Mouse (Mus musculus) layer of hippocampus, adult 2 months (tissue): ENCODE results near the gene 2210011C24Rik. TPM values are rescaled to one million over a fixed set of nuclear protein-coding genes. Genes with fewer than 3 reads are reported as not detected.
"Not testable (repeated sequence)": the region's sequence is repeated elsewhere in the genome, so short reads cannot be mapped to it uniquely, and the experiment has no call there.

Experiments
- DNase-seq, 2 experiments: peaks; one replicate each; pipeline ENCODE4 v3.0.0; 2022; ENCODE audit warnings: low spot score in 2 of 2
- H3K27ac ChIP-seq: fragments of 200-600 bp; 2 replicates; pipeline ENCODE4 v1.8.1; 2022
- H3K4me3 ChIP-seq: fragments of 200-600 bp; 2 replicates; pipeline ENCODE4 v1.8.1; 2022; ENCODE audit warnings: mild to moderate bottlenecking
- CTCF ChIP-seq: fragments of 200-600 bp; conservative IDR thresholded peaks from 2 replicates; pipeline ENCODE4 v1.8.1; 2022; ENCODE audit warnings: antibody characterized with exemption, mild to moderate bottlenecking, moderate library complexity
- total RNA-seq, 2 experiments: library from RNA; stranded (reverse); gene quantifications; 2 replicates each; pipeline ENCODE4 v1.2.3; 2021

2210011C24Rik gene
- total RNA-seq, 2 experiments from 2014 or later: 1.1 TPM; not detected in 1

DNA sequence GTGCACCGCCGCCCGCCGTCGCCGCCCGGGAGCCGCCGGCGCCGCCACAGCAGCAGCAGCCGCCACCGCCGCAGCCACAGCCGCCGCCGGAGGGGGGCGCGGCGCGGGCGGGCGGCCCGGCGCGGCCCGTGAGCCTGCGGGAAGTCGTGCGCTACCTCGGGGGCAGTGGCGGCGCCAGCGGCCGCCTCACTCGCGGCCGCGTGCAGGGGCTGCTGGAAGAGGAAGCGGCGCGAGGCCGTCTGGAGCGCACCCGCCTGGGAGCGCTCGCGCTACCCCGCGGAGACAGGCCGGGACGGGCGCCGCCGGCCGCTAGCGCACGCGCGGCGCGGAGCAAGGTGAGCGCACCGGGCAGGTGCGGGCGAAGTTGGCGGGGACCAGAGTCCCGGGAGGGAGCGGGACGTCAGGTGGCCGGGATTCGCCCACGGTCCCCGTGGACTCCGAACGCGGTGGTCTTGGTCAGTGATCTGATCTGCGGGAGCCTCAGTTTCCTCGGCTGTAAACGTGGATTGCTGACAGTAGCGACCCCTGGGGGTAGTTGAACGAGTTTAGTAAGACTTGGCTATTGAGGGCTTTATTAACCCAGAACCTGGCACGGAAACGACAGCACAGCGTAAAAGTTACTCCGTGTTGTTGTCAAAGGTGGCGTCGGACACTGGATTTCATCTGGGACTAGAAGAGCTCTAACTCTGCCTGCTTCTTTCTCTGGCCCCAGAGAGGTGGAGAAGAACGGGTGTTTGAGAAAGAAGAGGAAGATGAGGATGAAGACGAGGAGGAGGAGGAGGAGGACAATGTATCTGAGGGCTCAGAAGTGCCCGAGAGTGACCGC lies 13.5 kb downstream of the 2210011C24Rik start:
- H3K4me3 ChIP-seq: peak overlapping the region; percentile 68
- DNase-seq: peak; percentile 43 to 48
- peak overlapping the region; percentile 61 for H3K27ac ChIP-seq
- peak; percentile 75 for TF ChIP-seq CTCF

DNA sequence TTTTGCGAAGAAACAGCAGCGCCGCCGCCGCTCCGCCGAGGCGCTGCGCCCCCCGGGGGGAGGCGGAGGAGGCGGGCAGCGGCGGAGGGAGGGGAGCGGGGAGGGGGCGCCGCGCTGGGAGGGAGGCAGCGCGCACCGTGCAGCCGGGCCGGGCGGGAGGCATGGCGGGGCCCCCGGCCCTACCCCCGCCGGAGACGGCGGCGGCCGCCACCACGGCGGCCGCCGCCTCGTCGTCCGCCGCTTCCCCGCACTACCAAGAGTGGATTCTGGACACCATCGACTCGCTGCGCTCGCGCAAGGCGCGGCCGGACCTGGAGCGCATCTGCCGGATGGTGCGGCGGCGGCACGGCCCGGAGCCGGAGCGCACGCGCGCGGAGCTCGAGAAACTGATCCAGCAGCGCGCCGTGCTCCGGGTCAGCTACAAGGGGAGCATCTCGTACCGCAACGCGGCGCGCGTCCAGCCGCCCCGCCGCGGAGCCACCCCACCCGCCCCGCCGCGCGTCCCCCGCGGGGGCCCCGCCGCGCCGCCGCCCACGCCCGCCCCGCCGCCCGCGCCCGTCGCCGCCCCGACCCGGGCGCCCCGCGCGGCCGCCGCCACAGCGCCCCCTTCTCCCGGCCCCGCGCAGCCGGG lies 14.3 kb downstream of the 2210011C24Rik start, which contains the start of gene Samd1:
TSS of gene Samd1 (plus strand) at position 162 of the 631 bp plus-strand sequence.
- no peak for TF ChIP-seq CTCF
- DNase-seq: peak in 1 of 2 experiments; percentile 52

DNA sequence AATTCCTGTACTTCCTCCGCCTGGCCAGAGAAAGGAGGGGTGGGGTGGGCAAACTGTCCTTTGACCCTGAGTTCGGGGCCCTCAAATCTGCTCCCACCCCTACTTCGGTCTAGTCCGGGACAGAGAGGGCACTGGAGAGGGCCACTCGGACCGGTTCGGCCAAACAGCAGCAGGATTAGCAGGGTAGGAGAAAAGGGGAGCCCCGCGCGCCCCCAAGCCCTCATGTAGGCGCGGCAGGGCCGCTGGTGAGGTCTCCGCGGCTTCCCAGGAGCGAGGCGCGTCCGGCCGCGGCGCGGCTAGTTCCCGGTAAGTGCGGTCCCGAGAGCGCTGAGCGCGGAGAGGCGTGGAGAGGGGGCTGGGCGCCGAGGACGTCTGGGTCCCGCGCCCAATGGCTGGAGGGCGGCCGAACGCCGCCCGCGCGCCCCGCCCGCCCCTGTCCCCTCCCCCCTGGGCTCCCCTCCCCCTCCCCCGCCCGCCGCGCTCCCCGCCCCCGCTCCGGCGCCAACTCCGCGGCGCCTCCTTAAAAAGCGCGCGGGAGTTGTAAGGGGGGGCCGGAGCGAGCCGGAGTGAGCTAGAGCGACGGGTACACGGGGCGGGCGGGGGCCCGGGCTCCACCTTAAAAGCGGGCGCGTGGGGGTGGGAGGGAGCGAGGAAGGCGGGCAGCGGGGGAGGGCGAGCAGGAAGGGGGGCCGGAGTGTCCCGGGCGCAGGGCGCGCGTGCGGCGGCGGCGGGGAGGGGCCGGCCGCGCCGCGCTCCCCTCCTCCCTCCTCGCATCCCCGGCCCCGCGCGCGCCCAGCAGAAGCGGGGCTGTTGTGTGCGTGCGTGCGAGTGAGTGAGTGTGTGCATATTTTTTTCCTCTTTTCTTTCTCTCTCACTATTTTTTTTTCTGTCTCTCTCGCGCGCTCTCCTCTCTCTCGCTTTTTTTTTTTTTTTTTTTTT lies 15.1 kb downstream of the 2210011C24Rik start:
- TF ChIP-seq CTCF: no peak
- DNase-seq: peak; percentile 63 to 77
- H3K27ac ChIP-seq: peak overlapping the region; percentile 94
- H3K4me3 ChIP-seq: peak overlapping the region; percentile 66

More for the DNA sequence above, 14.3 kb downstream of the 2210011C24Rik start, which contains the start of gene Samd1:
- Histone ChIP-seq H3K4me3 (peak within 1 kb of the TSS; percentile 68), H3K27ac (peak within 1 kb of the TSS; percentile 94)

DNA sequence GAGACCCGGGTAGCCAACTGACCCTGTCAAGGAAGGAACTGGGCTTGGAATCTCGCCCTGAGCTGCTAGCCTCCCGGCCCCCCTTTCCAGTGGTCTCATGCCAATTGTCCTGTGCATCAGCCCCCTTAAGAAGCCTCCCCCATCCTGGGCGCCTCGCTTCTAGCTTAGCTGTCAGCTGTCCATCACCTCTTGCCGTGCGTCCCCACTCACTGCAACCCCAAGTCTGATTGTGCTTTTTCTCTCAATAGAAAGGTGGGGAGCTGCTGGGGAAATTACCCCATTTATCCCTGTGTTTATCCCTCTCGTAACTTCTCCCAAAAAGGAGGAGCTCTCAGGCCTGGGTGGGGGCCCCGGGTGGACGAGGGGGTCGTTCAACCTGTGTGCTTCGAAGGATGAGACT lies 16.0 kb downstream of the 2210011C24Rik start:
- no peak for DNase-seq
- TF ChIP-seq CTCF: no peak
- H3K27ac ChIP-seq: peak overlapping the region; percentile 93
- H3K4me3 ChIP-seq: peak overlapping the region; percentile 66

DNA sequence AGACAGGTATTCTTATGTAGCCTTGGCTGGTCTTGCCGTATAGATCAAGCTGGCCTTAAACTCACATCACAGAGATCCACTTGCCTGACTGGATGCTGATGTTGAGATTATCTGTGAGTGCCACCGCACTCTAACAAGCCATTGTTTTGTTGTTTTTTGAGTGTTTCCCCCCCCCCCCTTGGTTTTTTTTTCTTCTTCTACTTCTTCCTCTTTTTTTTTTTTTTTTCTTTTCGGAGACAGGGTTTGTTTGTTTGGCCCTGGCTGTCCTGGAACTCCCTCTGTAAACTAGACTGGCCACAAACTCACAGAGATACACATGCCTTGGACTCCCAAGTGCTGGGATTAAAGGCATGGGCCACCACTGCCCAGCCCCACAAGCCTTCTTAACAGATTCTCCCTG lies 17.9 kb downstream of the 2210011C24Rik start:
- DNase-seq: no peak
- H3K4me3 ChIP-seq: no peak overlapping the region
- H3K27ac ChIP-seq: no peak overlapping the region
- no peak for TF ChIP-seq CTCF

DNA sequence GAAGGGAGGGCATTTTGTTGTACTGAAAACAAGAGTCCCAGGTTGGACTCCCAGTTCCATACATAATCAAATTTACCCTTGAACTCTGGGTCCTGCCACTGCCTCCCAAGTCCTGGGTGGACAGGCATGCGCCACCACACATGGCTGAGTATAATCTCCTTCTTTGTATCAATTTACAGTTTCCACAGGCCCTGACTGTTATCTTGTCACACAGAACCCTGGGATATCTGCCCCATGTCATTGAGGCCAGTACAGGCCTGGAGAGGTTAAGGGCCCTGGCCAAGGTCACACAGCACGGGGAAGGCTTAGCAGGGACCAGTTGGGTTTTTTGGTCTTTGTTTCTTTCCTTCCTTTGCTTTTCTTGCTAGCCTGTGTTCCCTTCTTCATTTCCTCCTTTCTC lies 19.5 kb downstream of the 2210011C24Rik start:
- no peak for DNase-seq
- Histone ChIP-seq H3K27ac (no peak overlapping the region), H3K4me3 (no peak overlapping the region)
- TF ChIP-seq CTCF: no peak

DNA sequence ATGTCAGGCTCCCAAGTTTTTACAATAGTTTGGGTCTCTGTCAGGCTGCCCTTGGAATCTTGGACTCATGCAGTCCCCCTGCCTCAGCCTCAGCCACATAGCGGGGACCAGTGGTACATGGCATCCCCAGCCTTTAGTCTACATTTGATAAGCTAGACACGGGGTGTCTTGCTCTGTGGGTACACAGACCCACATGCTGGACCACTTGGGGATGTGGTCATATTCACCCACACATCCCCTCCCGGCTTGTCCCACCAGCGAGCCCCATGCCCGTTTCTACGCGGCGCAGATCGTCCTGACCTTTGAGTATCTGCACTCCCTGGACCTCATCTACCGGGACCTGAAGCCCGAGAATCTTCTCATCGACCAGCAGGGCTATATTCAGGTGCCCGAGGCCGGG lies 21.8 kb downstream of the 2210011C24Rik start:
- no peak for DNase-seq
- no peak for TF ChIP-seq CTCF
- Histone ChIP-seq H3K4me3 (no peak overlapping the region), H3K27ac (no peak overlapping the region)

DNA sequence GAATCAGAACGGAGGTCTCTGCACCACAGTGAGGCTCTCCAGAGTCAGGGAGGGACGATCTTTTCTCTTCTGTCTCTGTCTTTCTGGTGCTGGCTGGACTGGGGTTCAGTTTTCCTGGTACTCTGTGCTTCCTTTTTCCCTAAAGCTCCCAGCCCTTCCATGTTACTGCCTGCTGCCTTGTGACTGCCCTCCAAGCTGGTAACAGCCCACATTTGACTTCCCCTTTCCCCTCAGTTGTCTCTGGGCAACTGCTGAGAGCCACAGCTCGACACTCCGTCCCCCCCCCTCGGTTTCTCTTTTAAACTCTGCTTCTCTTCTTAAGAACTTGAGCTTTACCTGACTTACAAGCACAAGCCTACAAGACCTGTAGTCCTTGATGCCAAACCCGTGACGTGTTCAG lies 22.7 kb downstream of the 2210011C24Rik start:
- Histone ChIP-seq H3K27ac (no peak overlapping the region), H3K4me3 (no peak overlapping the region)
- DNase-seq: no peak
- TF ChIP-seq CTCF: no peak

DNA sequence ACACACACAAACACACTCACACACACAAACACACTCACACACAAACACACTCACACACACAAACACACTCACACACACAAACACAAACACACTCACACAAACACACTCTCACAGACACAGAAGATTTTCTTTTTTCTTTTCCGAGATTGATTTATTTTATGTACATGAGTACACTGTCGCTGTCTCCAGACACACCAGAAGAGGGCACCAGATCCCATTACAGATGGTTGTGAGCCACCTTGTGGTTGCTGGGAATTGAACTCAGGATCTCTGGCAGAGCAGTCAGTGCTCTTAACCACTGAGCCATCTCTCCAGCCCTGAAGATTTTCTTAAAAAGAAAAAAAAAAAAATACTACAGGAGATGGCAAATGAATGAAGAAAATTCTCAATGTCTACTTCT lies 28.7 kb downstream of the 2210011C24Rik start:
- TF ChIP-seq CTCF: peak; percentile 63
- H3K27ac ChIP-seq, DNase-seq, H3K4me3 ChIP-seq: not testable (repeated sequence)

DNA sequence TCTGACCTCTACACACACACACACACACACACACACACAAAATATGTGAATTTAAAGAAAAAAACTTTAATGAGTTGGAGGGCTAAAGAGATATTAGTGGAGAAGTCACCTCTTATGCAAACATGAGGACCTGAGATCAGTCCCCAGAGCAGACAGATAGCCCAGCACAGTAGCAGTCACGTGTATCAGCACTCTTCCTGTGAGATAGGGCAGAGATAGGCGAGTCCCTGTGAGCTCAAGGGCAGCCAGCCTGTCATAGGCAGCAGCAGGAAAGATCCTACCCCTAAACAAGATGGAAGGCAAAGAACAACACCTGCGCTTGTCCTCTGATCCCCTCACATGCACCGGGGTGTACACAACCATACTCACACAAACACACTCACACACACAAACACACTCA lies 29.5 kb downstream of the 2210011C24Rik start:
- TF ChIP-seq CTCF: no peak
- no peak overlapping the region for H3K27ac ChIP-seq
- H3K4me3 ChIP-seq: no peak overlapping the region
- no peak for DNase-seq

DNA sequence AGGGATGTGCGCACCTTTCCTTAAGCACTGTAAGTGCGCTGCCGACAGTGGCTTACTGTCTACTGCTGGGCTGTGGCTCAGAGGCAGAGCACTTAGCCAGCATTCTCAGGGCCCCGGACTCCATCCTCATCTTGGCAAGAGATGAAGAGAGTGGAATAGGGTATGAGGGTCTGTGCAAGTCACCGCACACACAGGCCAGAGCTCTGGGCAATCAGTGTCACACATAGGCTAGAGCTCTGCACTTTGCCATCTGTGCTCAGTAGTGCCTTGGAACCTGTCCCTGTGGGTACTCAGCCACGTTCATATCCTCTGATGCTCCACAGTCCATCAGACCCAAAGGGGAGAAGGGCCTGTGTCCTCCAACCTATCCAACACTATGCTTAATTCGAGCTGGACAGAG lies 30.4 kb downstream of the 2210011C24Rik start:
- Histone ChIP-seq H3K4me3 (no peak overlapping the region), H3K27ac (no peak overlapping the region)
- DNase-seq: no peak
- TF ChIP-seq CTCF: no peak

DNA sequence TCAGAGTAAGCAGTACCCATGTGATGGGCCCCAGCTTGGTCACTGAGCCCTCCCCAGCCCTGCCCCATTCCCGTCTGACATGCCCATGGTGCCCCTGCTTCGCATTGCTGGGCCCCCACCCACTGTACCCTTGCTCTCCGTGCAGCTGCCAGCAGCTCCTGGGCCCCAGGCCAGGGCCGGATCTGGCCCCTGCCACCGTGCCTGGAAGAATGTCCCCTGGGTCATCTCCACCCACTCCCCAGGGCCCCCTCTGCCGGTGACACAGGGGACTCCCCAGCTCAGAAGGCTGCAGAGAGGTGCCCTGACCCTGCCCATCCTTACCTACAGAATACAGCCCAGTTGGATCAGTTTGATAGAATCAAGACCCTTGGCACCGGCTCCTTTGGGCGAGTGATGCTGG lies 31.1 kb downstream of the 2210011C24Rik start:
- H3K4me3 ChIP-seq: no peak overlapping the region
- TF ChIP-seq CTCF: peak; percentile 47
- 0 out of 2 replicates have a peak overlapping the region, but pooled peaks have one; percentile 32 for H3K27ac ChIP-seq
- no peak for DNase-seq
